Mouse (Mus musculus): Measurements from ENCODE around the gene Clic1. TPM values are rescaled to one million over a fixed set of nuclear protein-coding genes. Genes with fewer than 3 reads are reported as not detected.
A peak's percentile ranks its signal among the peaks of the same experiment; 100 is the strongest.

Gene Clic1
- polyA plus RNA-seq, 1 experiment from 2014 or later: 374 TPM

- H3K36me3 ChIP-seq: peaks cover 99% of the 10 kb centered on the region
- H3K27ac ChIP-seq: no peak overlapping the region
- WGBS: 79% methylated on average over 13 of the region's 13 CpGs
- H3K4me1 ChIP-seq: peaks cover 15% of the 10 kb centered on the region
- H3K9me3 ChIP-seq: no peaks in the 10 kb centered on the region
- no peak for DNase-seq (ENCODE audit: low spot score)
- H3K4me3 ChIP-seq: 0 out of 2 replicates have a peak overlapping the region, but pooled peaks have one; percentile 2
- H3K27me3 ChIP-seq (ENCODE audit: insufficient read depth, poor library complexity, severe bottlenecking): no peaks in the 10 kb centered on the region
Measured at GRCm38 (mm10) chr17:35012430-35012829, 37.3 kb upstream of the Clic1 start.

GRCm38 (mm10) chr17:35013221-35013620, 36.5 kb upstream of the Clic1 start:
- Histone ChIP-seq H3K36me3 (peaks cover 91% of the 10 kb centered on the region), H3K4me3 (no peak overlapping the region), H3K27me3 (ENCODE audit: insufficient read depth, poor library complexity, severe bottlenecking) (no peaks in the 10 kb centered on the region), H3K27ac (no peak overlapping the region), H3K9me3 (no peaks in the 10 kb centered on the region), H3K4me1 (peaks cover 15% of the 10 kb centered on the region)
- WGBS: 82% methylated on average over 6 of the region's 6 CpGs
- no peak for DNase-seq (ENCODE audit: low spot score)

- Histone ChIP-seq H3K4me3 (0 out of 2 replicates have a peak overlapping the region, but pooled peaks have one; percentile 6), H3K27me3 (ENCODE audit: insufficient read depth, poor library complexity, severe bottlenecking) (0 out of 2 replicates have a peak, but pooled peaks cover 2% of the 10 kb centered on the region), H3K9me3 (no peaks in the 10 kb centered on the region), H3K27ac (no peak overlapping the region; the same call in 1 of the 2 replicates), H3K4me1 (peaks cover 15% of the 10 kb centered on the region), H3K36me3 (peaks cover 71% of the 10 kb centered on the region)
- WGBS: 92% methylated on average over 16 of the region's 16 CpGs
- no peak for DNase-seq (ENCODE audit: low spot score)
Measured at GRCm38 (mm10) chr17:35015296-35015695, 34.5 kb upstream of the Clic1 start.

GRCm38 (mm10) chr17:35016376-35016775, 33.4 kb upstream of the Clic1 start, which contains the start of gene Vwa7:
TSS of gene Vwa7 (plus strand) at chr17:35016579.
- no peak for DNase-seq (ENCODE audit: low spot score)
- Histone ChIP-seq H3K27ac (peak within 1 kb of the TSS; percentile 7; the same call in 1 of the 2 replicates), H3K27me3 (ENCODE audit: insufficient read depth, poor library complexity, severe bottlenecking) (0 out of 2 replicates have a peak, but pooled peaks cover 6% of the 10 kb centered on the region), H3K9me3 (no peaks in the 10 kb centered on the region), H3K4me1 (peaks cover 20% of the 10 kb centered on the region), H3K36me3 (peaks cover 60% of the 10 kb centered on the region), H3K4me3 (0 out of 2 replicates have a peak within 1 kb of the TSS, but pooled peaks have one; percentile 6)
- WGBS: 73% methylated on average over 12 of the region's 12 CpGs

GRCm38 (mm10) chr17:35016791-35017705, 32.7 kb upstream of the Clic1 start:
- peaks cover 53% of the 10 kb centered on the region for H3K36me3 ChIP-seq
- H3K4me3 ChIP-seq: no peak overlapping the region
- DNase-seq (ENCODE audit: low spot score): no peak
- no peaks in the 10 kb centered on the region for H3K9me3 ChIP-seq
- H3K4me1 ChIP-seq: peaks cover 26% of the 10 kb centered on the region
- 80% methylated on average over 10 of the region's 10 CpGs for WGBS
- 0 out of 2 replicates have a peak overlapping the region, but pooled peaks have one; percentile 7 for H3K27ac ChIP-seq
- H3K27me3 ChIP-seq (ENCODE audit: insufficient read depth, poor library complexity, severe bottlenecking): 0 out of 2 replicates have a peak, but pooled peaks cover 6% of the 10 kb centered on the region

- DNase-seq (ENCODE audit: low spot score): no peak
- 67% methylated on average over 14 of the region's 14 CpGs for WGBS
Measured at GRCm38 (mm10) chr17:35017706-35018030, 32.1 kb upstream of the Clic1 start.

GRCm38 (mm10) chr17:35018171-35018570, 31.6 kb upstream of the Clic1 start:
- Histone ChIP-seq H3K4me1 (peaks cover 33% of the 10 kb centered on the region), H3K27me3 (ENCODE audit: insufficient read depth, poor library complexity, severe bottlenecking) (0 out of 2 replicates have a peak, but pooled peaks cover 6% of the 10 kb centered on the region), H3K27ac (no peak overlapping the region), H3K4me3 (no peak overlapping the region), H3K9me3 (no peaks in the 10 kb centered on the region), H3K36me3 (peaks cover 42% of the 10 kb centered on the region)
- WGBS: 76% methylated on average over 3 of the region's 3 CpGs
- DNase-seq (ENCODE audit: low spot score): no peak

More at GRCm38 (mm10) chr17:35017706-35018030, 32.1 kb upstream of the Clic1 start:
- H3K4me1 ChIP-seq: peaks cover 31% of the 10 kb centered on the region
- 0 out of 2 replicates have a peak, but pooled peaks cover 6% of the 10 kb centered on the region for H3K27me3 ChIP-seq (ENCODE audit: insufficient read depth, poor library complexity, severe bottlenecking)
- no peak overlapping the region for H3K4me3 ChIP-seq
- H3K27ac ChIP-seq: no peak overlapping the region
- H3K9me3 ChIP-seq: no peaks in the 10 kb centered on the region
- peaks cover 47% of the 10 kb centered on the region for H3K36me3 ChIP-seq

- no peak overlapping the region for H3K4me3 ChIP-seq
- no peaks in the 10 kb centered on the region for H3K9me3 ChIP-seq
- WGBS: 77% methylated on average over 11 of the region's 11 CpGs
- H3K27me3 ChIP-seq (ENCODE audit: insufficient read depth, poor library complexity, severe bottlenecking): 0 out of 2 replicates have a peak, but pooled peaks cover 6% of the 10 kb centered on the region
- peaks cover 50% of the 10 kb centered on the region for H3K4me1 ChIP-seq
- peaks cover 25% of the 10 kb centered on the region for H3K36me3 ChIP-seq
- no peak overlapping the region for H3K27ac ChIP-seq
- no peak for DNase-seq (ENCODE audit: low spot score)
Measured at GRCm38 (mm10) chr17:35019894-35020293, 29.9 kb upstream of the Clic1 start.

GRCm38 (mm10) chr17:35020551-35020950, 29.2 kb upstream of the Clic1 start:
- Histone ChIP-seq H3K36me3 (peaks cover 18% of the 10 kb centered on the region), H3K9me3 (no peaks in the 10 kb centered on the region), H3K27ac (no peak overlapping the region; the same call in 1 of the 2 replicates), H3K27me3 (ENCODE audit: insufficient read depth, poor library complexity, severe bottlenecking) (0 out of 2 replicates have a peak, but pooled peaks cover 6% of the 10 kb centered on the region), H3K4me1 (peaks cover 49% of the 10 kb centered on the region), H3K4me3 (no peak overlapping the region)
- 85% methylated on average over 8 of the region's 8 CpGs for WGBS
- DNase-seq (ENCODE audit: low spot score): no peak

GRCm38 (mm10) chr17:35021163-35021808, 28.5 kb upstream of the Clic1 start:
- Histone ChIP-seq H3K27ac (peak overlapping the region; percentile 81), H3K27me3 (ENCODE audit: insufficient read depth, poor library complexity, severe bottlenecking) (0 out of 2 replicates have a peak, but pooled peaks cover 6% of the 10 kb centered on the region), H3K36me3 (peaks cover 11% of the 10 kb centered on the region), H3K4me3 (peak overlapping the region; percentile 42), H3K9me3 (no peaks in the 10 kb centered on the region), H3K4me1 (peaks cover 50% of the 10 kb centered on the region)
- 4% methylated on average over 17 of the region's 17 CpGs for WGBS
- peak; percentile 92 for DNase-seq (ENCODE audit: low spot score)

- peaks cover 4% of the 10 kb centered on the region for H3K36me3 ChIP-seq
- 0 out of 2 replicates have a peak, but pooled peaks cover 6% of the 10 kb centered on the region for H3K27me3 ChIP-seq (ENCODE audit: insufficient read depth, poor library complexity, severe bottlenecking)
- H3K4me1 ChIP-seq: peaks cover 49% of the 10 kb centered on the region
- 10% methylated on average over 6 of the region's 6 CpGs for WGBS
- peak overlapping the region; percentile 81 for H3K27ac ChIP-seq
- H3K4me3 ChIP-seq: 0 out of 2 replicates have a peak overlapping the region, but pooled peaks have one; percentile 25
- peak; percentile 90 for DNase-seq (ENCODE audit: low spot score)
- H3K9me3 ChIP-seq: no peaks in the 10 kb centered on the region
Measured at GRCm38 (mm10) chr17:35021842-35022477, 27.8 kb upstream of the Clic1 start.

GRCm38 (mm10) chr17:35022541-35023060, 27.2 kb upstream of the Clic1 start:
- Histone ChIP-seq H3K4me1 (peaks cover 55% of the 10 kb centered on the region), H3K36me3 (no peaks in the 10 kb centered on the region), H3K9me3 (no peaks in the 10 kb centered on the region), H3K4me3 (no peak overlapping the region), H3K27ac (peak overlapping the region; percentile 81), H3K27me3 (ENCODE audit: insufficient read depth, poor library complexity, severe bottlenecking) (0 out of 2 replicates have a peak, but pooled peaks cover 6% of the 10 kb centered on the region)
- WGBS: 87% methylated on average over 8 of the region's 8 CpGs
- DNase-seq (ENCODE audit: low spot score): no peak

Measured in heart, embryonic 10.5 days (tissue).